Mouse (Mus musculus) liver, embryonic 13.5 days (tissue): ENCODE data around the gene S1pr5. TPM values are rescaled to one million over a fixed set of nuclear protein-coding genes. Genes with fewer than 3 reads are reported as not detected.
A peak's percentile ranks its signal among the peaks of the same experiment; 100 is the strongest.

Experiments
- ATAC-seq: fragments of 200-750 bp; cut with Nextera tagmentation; 2 replicates; pipeline ENCODE4 v1.8.0; 2017; ENCODE audit warnings: low read depth, mild to moderate bottlenecking, moderate number of reproducible peaks, moderate library complexity
- DNase-seq: peaks from one replicate; pipeline ENCODE4 v3.0.0; 2022
- H3K27ac ChIP-seq: fragments of 300-500 bp; sonication (generic); 2 replicates; pipeline ENCODE4 v1.5.1; 2015; ENCODE audit warnings: moderate library complexity, mild to moderate bottlenecking, inconsistent platforms
- H3K27me3 ChIP-seq: fragments of 300-500 bp; sonication (generic); 2 replicates; pipeline ENCODE4 v1.6.1; 2015; ENCODE audit warnings: mild to moderate bottlenecking, inconsistent platforms
- H3K36me3 ChIP-seq: fragments of 300-500 bp; sonication (generic); 2 replicates; pipeline ENCODE4 v1.6.1; 2015; ENCODE audit warnings: mild to moderate bottlenecking, inconsistent platforms
- H3K4me1 ChIP-seq: fragments of 300-500 bp; sonication (generic); replicated peaks from 2 replicates; pipeline ENCODE4 v1.6.1; 2015; ENCODE audit warnings: inconsistent platforms
- H3K4me2 ChIP-seq: fragments of 300-500 bp; sonication (generic); 2 replicates; pipeline ENCODE4 v1.6.1; 2015; ENCODE audit warnings: inconsistent platforms, mild to moderate bottlenecking, moderate library complexity
- H3K4me3 ChIP-seq: fragments of 300-500 bp; sonication (generic); replicated peaks from 2 replicates; pipeline ENCODE4 v1.5.1; 2015; ENCODE audit warnings: mild to moderate bottlenecking, inconsistent platforms
- H3K9ac ChIP-seq: fragments of 300-500 bp; sonication (generic); 2 replicates; pipeline ENCODE4 v1.6.1; 2015; ENCODE audit warnings: mild to moderate bottlenecking, inconsistent platforms
- H3K9me3 ChIP-seq: fragments of 300-500 bp; sonication (generic); replicated peaks from 2 replicates; pipeline ENCODE4 v1.6.1; 2016; ENCODE audit warnings: inconsistent platforms
- WGBS: fragments of 180-500 bp; shearing (Covaris S2); methylation state at CpG from one replicate; pipeline ENCODE4 v1.1.7; 2015; ENCODE audit not compliant: insufficient replicate concordance; 5-methylcytosine and 5-hydroxymethylcytosine counted together
- polyA plus RNA-seq: library from polyadenylated mRNA; unstranded; fragments of >200 nt; fragmentation: Nextera tagmentation; extraction: Ambion mirVana; gene quantifications from 2 replicates; pipeline ENCODE4 v1.2.1, GENCODE M21; 2015

The S1pr5 gene
- polyA plus RNA-seq, 1 experiment from 2014 or later = 0.03 TPM

GRCm38 (mm10) chr9:21221383-21221929, 26.8 kb downstream of the S1pr5 start:
- ATAC-seq = 0 out of 2 replicates have a peak, but pooled peaks have one; percentile 32
- 9% methylated on average over 7 of the region's 7 CpGs for WGBS
- Histone ChIP-seq H3K4me3 (peak overlapping the region; percentile 58), H3K4me2 (peak overlapping the region; percentile 76), H3K4me1 (peaks cover 35% of the 10 kb centered on the region), H3K27me3 (no peaks in the 10 kb centered on the region), H3K36me3 (no peaks in the 10 kb centered on the region), H3K27ac (peak overlapping the region; percentile 85), H3K9ac (peak overlapping the region; percentile 62; the same call in 1 of the 2 replicates), H3K9me3 (no peaks in the 10 kb centered on the region; the same call in 1 of the 2 replicates)
- DNase-seq = peak; percentile 63

DNA sequence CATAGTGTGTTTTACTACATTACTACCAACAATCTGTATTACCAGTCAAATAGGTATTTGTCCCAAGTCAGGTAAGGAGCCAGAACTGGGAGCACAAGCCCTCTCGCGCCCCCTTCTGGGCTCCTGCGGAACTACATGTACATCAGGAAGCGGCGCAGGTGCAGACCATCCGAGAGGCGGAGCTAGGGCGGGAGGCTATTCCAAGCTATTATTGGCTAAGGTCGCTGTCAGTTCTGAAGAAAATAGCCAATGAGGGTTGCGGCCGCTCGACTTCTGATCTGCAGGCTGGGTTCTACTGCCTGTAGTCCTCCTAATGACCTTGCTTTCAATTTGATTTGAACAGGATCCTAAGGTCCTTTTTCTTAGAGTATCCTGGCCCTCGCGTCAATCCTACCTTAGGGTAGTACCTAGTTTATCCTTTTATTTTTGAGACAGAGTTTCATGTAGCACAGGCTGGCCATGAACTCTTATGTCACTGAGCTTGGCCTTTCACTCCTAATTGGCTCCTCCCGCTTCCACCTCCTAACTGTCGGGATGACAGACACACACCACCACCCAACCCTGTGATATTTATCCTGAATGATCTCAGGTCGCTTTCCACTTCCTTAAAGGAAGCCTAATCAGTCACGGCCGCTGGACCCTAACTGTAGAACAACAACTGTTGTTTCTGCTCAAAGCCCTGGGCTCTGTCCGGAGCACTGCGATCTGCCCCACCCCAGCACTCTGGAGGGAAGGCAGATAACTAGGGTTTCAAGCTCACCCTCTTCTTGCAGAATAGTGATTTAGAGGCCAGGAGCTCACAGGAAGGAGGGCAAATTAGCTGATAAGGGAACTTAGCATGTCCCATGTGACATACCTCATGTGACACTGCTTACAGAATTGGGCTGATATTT, 27.5 kb downstream of the S1pr5 start:
- H3K9ac ChIP-seq = peak overlapping the region; percentile 62
- H3K4me1 ChIP-seq = peaks cover 30% of the 10 kb centered on the region
- peak; percentile 93 for ATAC-seq
- H3K9me3 ChIP-seq = no peaks in the 10 kb centered on the region; the same call in 1 of the 2 replicates
- H3K36me3 ChIP-seq = no peaks in the 10 kb centered on the region
- 2% methylated on average over 21 of the region's 21 CpGs for WGBS
- H3K4me2 ChIP-seq = peak overlapping the region; percentile 76
- H3K27ac ChIP-seq = peak overlapping the region; percentile 85
- peak; percentile 94 for DNase-seq
- peak overlapping the region; percentile 58 for H3K4me3 ChIP-seq
- no peaks in the 10 kb centered on the region for H3K27me3 ChIP-seq

- H3K36me3 ChIP-seq = no peaks in the 10 kb centered on the region
- WGBS = 35% methylated on average over 3 of the region's 3 CpGs
These were observed 28.4 kb downstream of the S1pr5 start for GRCm38 (mm10) chr9:21219820-21220219.

GRCm38 (mm10) chr9:21216050-21216841, 32.0 kb downstream of the S1pr5 start:
- no peaks in the 10 kb centered on the region for H3K27me3 ChIP-seq
- no peaks in the 10 kb centered on the region for H3K9me3 ChIP-seq
- H3K27ac ChIP-seq = no peak overlapping the region
- no peak for DNase-seq
- 67% methylated on average over 25 of the region's 25 CpGs for WGBS
- H3K4me3 ChIP-seq = no peak overlapping the region
- H3K9ac ChIP-seq = no peak overlapping the region
- H3K4me1 ChIP-seq = peaks cover 6% of the 10 kb centered on the region
- no peak for ATAC-seq
- no peaks in the 10 kb centered on the region for H3K36me3 ChIP-seq
- no peak overlapping the region for H3K4me2 ChIP-seq

More at GRCm38 (mm10) chr9:21219820-21220219, 28.4 kb downstream of the S1pr5 start:
- DNase-seq (no peak), ATAC-seq (no peak)
- no peak overlapping the region for H3K4me3 ChIP-seq
- H3K4me2 ChIP-seq = no peak overlapping the region
- H3K9me3 ChIP-seq = no peaks in the 10 kb centered on the region; the same call in 1 of the 2 replicates
- H3K27me3 ChIP-seq = no peaks in the 10 kb centered on the region
- H3K9ac ChIP-seq = no peak overlapping the region
- H3K27ac ChIP-seq = no peak overlapping the region
- peaks cover 21% of the 10 kb centered on the region for H3K4me1 ChIP-seq

DNA sequence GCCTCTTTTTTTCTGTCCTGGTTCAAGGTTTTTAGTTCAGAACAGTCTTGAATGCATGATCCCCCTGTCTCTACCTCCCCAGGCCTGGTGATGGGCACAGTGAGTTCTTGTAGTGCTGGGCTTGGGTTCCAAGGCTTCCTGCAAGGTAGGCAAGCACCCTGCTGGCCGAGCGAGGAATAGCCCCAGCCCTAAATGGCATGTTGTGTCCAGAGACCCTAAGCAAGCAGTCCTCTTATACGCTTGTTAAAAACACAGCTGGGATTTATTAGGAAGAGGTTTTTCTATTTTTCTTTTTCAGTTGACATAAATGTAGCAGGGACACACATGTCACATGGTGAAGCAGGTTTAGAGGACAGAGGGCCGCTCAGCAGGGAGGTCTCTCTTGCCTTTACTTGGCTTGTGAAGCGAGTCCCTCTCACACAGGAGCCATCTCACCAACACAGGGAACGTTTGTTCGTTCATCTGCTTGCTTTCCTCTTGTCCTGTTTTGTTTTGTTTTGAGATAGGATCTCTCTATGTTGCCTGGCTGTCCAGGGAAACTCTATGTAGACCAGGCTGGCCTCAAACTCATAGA, 34.5 kb downstream of the S1pr5 start:
- no peak for DNase-seq
- no peak for ATAC-seq
- WGBS = 46% methylated on average over 7 of the region's 7 CpGs
- Histone ChIP-seq H3K36me3 (peaks cover 6% of the 10 kb centered on the region; the same call in 1 of the 2 replicates), H3K27ac (no peak overlapping the region), H3K4me3 (no peak overlapping the region), H3K27me3 (no peaks in the 10 kb centered on the region), H3K9me3 (no peaks in the 10 kb centered on the region), H3K4me2 (no peak overlapping the region), H3K4me1 (peaks cover 4% of the 10 kb centered on the region), H3K9ac (no peak overlapping the region)

GRCm38 (mm10) chr9:21211624-21212023, 36.6 kb downstream of the S1pr5 start:
- H3K9ac ChIP-seq = no peak overlapping the region
- H3K36me3 ChIP-seq = peaks cover 6% of the 10 kb centered on the region; the same call in 1 of the 2 replicates
- ATAC-seq (no peak), DNase-seq (no peak)
- H3K4me2 ChIP-seq = no peak overlapping the region
- no peaks in the 10 kb centered on the region for H3K9me3 ChIP-seq
- 79% methylated on average over 7 of the region's 7 CpGs for WGBS
- no peak overlapping the region for H3K4me3 ChIP-seq
- peaks cover 4% of the 10 kb centered on the region for H3K4me1 ChIP-seq
- no peaks in the 10 kb centered on the region for H3K27me3 ChIP-seq
- H3K27ac ChIP-seq = no peak overlapping the region

DNA sequence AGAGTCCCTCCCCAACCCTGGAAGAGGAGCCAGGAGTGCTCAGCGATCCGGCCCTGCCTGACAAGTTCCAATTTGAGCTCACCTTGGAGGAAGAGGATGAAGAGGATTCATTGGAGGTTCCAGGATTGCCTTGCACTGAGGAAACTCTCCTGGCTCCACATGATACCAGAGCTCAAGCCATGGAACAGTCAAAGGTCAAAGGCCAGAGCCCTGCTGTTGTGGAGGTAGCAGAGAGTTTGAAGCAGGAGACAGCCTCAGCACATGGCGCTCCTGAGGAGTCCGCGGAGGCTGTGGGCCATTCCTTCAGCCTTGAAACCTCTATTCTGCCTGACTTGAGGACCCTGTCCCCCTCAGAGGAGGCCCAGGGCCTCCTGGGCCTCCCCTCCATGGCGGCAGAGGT, 37.4 kb downstream of the S1pr5 start:
- WGBS = 77% methylated on average over 6 of the region's 6 CpGs
- no peaks in the 10 kb centered on the region for H3K9me3 ChIP-seq
- H3K4me3 ChIP-seq = no peak overlapping the region
- peaks cover 13% of the 10 kb centered on the region; the same call in 1 of the 2 replicates for H3K36me3 ChIP-seq
- H3K27ac ChIP-seq = no peak overlapping the region; the same call in 1 of the 2 replicates
- H3K4me1 ChIP-seq = peaks cover 4% of the 10 kb centered on the region
- DNase-seq (no peak), ATAC-seq (peak; percentile 37; the same call in 1 of the 2 replicates)
- H3K4me2 ChIP-seq = no peak overlapping the region
- no peak overlapping the region for H3K9ac ChIP-seq
- no peaks in the 10 kb centered on the region for H3K27me3 ChIP-seq

GRCm38 (mm10) chr9:21208626-21209025, 39.6 kb downstream of the S1pr5 start:
- peaks cover 17% of the 10 kb centered on the region for H3K4me1 ChIP-seq
- H3K4me2 ChIP-seq = no peak overlapping the region
- no peak overlapping the region for H3K4me3 ChIP-seq
- H3K27ac ChIP-seq = no peak overlapping the region
- no peaks in the 10 kb centered on the region for H3K9me3 ChIP-seq
- no peak for ATAC-seq
- DNase-seq = no peak
- H3K36me3 ChIP-seq = peaks cover 13% of the 10 kb centered on the region
- no peaks in the 10 kb centered on the region for H3K27me3 ChIP-seq
- H3K9ac ChIP-seq = no peak overlapping the region
- 54% methylated on average over 2 of the region's 2 CpGs for WGBS

DNA sequence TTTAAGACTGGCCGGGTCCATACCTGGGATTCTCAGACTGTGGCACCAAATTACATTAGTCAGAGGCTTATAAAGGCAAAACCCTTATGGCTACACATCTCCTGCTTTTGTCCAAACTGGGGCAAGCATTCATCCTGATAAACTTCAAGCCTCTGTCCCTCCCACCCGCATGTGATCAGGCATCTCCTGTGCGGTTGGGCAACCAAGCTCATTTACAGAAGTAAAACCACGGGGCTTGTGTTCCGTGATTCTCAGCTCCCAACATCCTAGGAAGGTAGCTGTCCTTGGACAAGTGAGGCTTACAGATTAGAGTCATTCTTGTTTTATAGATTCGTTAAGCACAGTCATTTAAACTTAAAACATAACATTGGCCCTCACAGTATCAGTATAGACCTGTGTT, 41.4 kb downstream of the S1pr5 start:
- H3K4me3 ChIP-seq = no peak overlapping the region
- H3K27me3 ChIP-seq = no peaks in the 10 kb centered on the region
- no peaks in the 10 kb centered on the region for H3K9me3 ChIP-seq
- no peak for ATAC-seq
- H3K9ac ChIP-seq = no peak overlapping the region
- no peak for DNase-seq
- no peak overlapping the region for H3K4me2 ChIP-seq
- H3K27ac ChIP-seq = no peak overlapping the region
- H3K4me1 ChIP-seq = peaks cover 17% of the 10 kb centered on the region
- 77% methylated on average over 6 of the region's 6 CpGs for WGBS
- H3K36me3 ChIP-seq = peaks cover 13% of the 10 kb centered on the region

- ATAC-seq = peak; percentile 24
- Histone ChIP-seq H3K27ac (no peak overlapping the region), H3K27me3 (no peaks in the 10 kb centered on the region), H3K9me3 (no peaks in the 10 kb centered on the region), H3K36me3 (peaks cover 7% of the 10 kb centered on the region; the same call in 1 of the 2 replicates), H3K4me3 (peak overlapping the region; percentile 37), H3K9ac (no peak overlapping the region; the same call in 1 of the 2 replicates), H3K4me1 (peaks cover 13% of the 10 kb centered on the region), H3K4me2 (peak overlapping the region; percentile 47)
- peak; percentile 4 for DNase-seq
- WGBS = 51% methylated on average over 23 of the region's 23 CpGs
These were observed 43.5 kb downstream of the S1pr5 start for GRCm38 (mm10) chr9:21204528-21205272.
